ENCODE assay signal across 8 mouse cellular contexts in the genomic region with DNA sequence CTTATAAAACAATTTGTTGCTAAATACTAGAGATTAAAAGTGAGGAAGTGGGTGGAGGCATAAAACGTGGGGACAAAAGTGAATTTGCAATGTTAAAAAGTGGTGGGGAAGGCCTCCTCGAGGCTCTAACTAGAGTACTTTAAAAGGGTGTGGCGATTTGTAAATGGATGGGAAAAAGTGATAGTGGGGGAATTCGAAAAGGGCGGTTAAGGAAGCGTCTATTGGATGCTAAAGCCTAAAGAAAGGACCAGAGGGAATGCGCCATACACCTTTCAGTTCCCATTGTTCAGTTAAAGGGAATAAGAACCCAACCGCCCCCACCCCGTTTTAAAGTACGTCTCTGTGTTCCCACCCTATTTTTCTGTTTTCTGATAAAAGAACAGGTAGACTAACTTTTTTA. TPM values are rescaled to one million over a fixed set of nuclear protein-coding genes. Genes with fewer than 3 reads are reported as not detected.
DNase-seq lines count a peak whose midpoint lies in the region; ATAC-seq and TF ChIP-seq lines count a peak whose summit lies in the region.

No protein-coding gene starts in this region.

- H3K36me3 ChIP-seq in limb, embryonic 15.5 days: no peaks in the 10 kb centered on the region

- no peaks in the 10 kb centered on the region for H3K9me3 ChIP-seq in limb, embryonic 15.5 days

- no peak overlapping the region for H3K9ac ChIP-seq in limb, embryonic 15.5 days

- intact Hi-C loops in gastrocnemius, adult 2 months (cut with DNase I): loop anchor here (10.0 kb wide), 1 partner anchor 497 kb away; no protein-coding TSS in a partner anchor
- intact Hi-C loops in gastrocnemius, postnatal 14 days (cut with DNase I; ENCODE audit: low total_unique reads): no loop called here

- TF ChIP-seq CTCF in gastrocnemius, adult 2 months (IDR thresholded peaks at IDR 0.05): no peak

- no peak overlapping the region for H3K4me2 ChIP-seq in limb, embryonic 15.5 days

- no peaks in the 10 kb centered on the region for H3K4me1 ChIP-seq in limb, embryonic 15.5 days

- 80% methylated on average over 10 of the region's 10 CpGs for WGBS in limb, embryonic 15.5 days

- DNase-seq in gastrocnemius, adult 2 months: no peak
- DNase-seq in gastrocnemius, postnatal 14 days: no peak
- DNase-seq in thymus, postnatal 14 days: peak; percentile 2
- DNase-seq in thymus, postnatal 36 days: no peak
- no peak for DNase-seq in right cerebral cortex, postnatal 36 days (ENCODE audit: low spot score in 2 of 2)
- DNase-seq in ovary, postnatal 36 days (ENCODE audit: low spot score): no peak

- peak overlapping the region; percentile 95 for H3K27ac ChIP-seq in gastrocnemius, adult 2 months
- peak overlapping the region; percentile 95 for H3K27ac ChIP-seq in limb, embryonic 15.5 days

- 0 out of 2 replicates have a peak, but pooled peaks cover 8% of the 10 kb centered on the region for H3K27me3 ChIP-seq in limb, embryonic 15.5 days

- H3K4me3 ChIP-seq in gastrocnemius, adult 2 months: peak overlapping the region; percentile 93
- no peak overlapping the region for H3K4me3 ChIP-seq in limb, embryonic 15.5 days

- ATAC-seq in limb, embryonic 15.5 days (ENCODE audit: insufficient number of reproducible peaks, low FRiP score, low TSS enrichment, low read depth): no peak
- ATAC-seq in megakaryocyte-erythroid progenitor cell, adult 5-6 weeks (replicated peaks; ENCODE audit: low FRiP score, low TSS enrichment, poor library complexity, severe bottlenecking): no peak

RNA-seq across cellular contexts. Expression of a gene that starts 0.7 kb away (rescaled TPM):
- total RNA-seq in gastrocnemius, adult 2 months (2021): 10 to 100 TPM; 20.3 TPM
- 10 to 100 TPM; 19.0 to 19.2 TPM for total RNA-seq in gastrocnemius, postnatal 14 days (2021)
- polyA plus RNA-seq in limb, embryonic 15.5 days (2015; fragmentation: Nextera tagmentation; extraction: Ambion mirVana): 31.5 and 34.8 TPM in 2 replicates
- 41.1 and 47.8 TPM in 2 replicates for total RNA-seq in megakaryocyte-erythroid progenitor cell, adult 5-6 weeks (2014; fragmentation: Nextera tagmentation)
- 108 and 121 TPM in 2 replicates for total RNA-seq in megakaryocyte-erythroid progenitor cell, adult 5-6 weeks (2017)
